Mouse (Mus musculus): ENCODE measurements around the gene Dner. TPM values are rescaled to one million over a fixed set of nuclear protein-coding genes. Genes with fewer than 3 reads are reported as not detected.
A peak's percentile ranks its signal among the peaks of the same experiment; 100 is the strongest.

The Dner gene
- polyA plus RNA-seq, 1 experiment from 2014 or later: not detected

- ATAC-seq (peak; percentile 84), DNase-seq (peak; percentile 35)
These were observed 26.8 kb upstream of the Dner start for GRCm38 (mm10) chr1:84722841-84723240.

GRCm38 (mm10) chr1:84722371-84722770 lies 26.4 kb upstream of the Dner start:
- 60% methylated on average over 3 of the region's 3 CpGs for WGBS (ENCODE audit: insufficient replicate concordance)
- no peaks in the 10 kb centered on the region for H3K27me3 ChIP-seq (ENCODE audit: insufficient read depth, low read length)

More at GRCm38 (mm10) chr1:84722841-84723240, 26.8 kb upstream of the Dner start:
- peaks cover 12% of the 10 kb centered on the region for H3K4me1 ChIP-seq (ENCODE audit: insufficient read depth)
- peak overlapping the region; percentile 22; the same call in 1 of the 2 replicates for H3K27ac ChIP-seq (ENCODE audit: low read depth)
- no peak overlapping the region for H3K9ac ChIP-seq (replicated peaks)
- H3K4me3 ChIP-seq (ENCODE audit: low read depth, low read length): no peak overlapping the region
- no peaks in the 10 kb centered on the region for H3K27me3 ChIP-seq (ENCODE audit: insufficient read depth, low read length)
- TF ChIP-seq EP300 (IDR thresholded peaks at IDR 0.05; ENCODE audit: low read depth) (0 out of 2 replicates have a peak, but pooled peaks have one; percentile 2), CTCF (IDR thresholded peaks at IDR 0.05; ENCODE audit: low read depth) (no peak)
- H3K4me2 ChIP-seq (ENCODE audit: low read depth, low read length): no peak overlapping the region
- H3K36me3 ChIP-seq (replicated peaks; ENCODE audit: insufficient read depth, low read length): peaks cover 37% of the 10 kb centered on the region
- no peaks in the 10 kb centered on the region for H3K9me3 ChIP-seq (ENCODE audit: low read length)

GRCm38 (mm10) chr1:84721942-84722341 lies 25.9 kb upstream of the Dner start:
- Histone ChIP-seq H3K27me3 (ENCODE audit: insufficient read depth, low read length) (no peaks in the 10 kb centered on the region), H3K4me3 (ENCODE audit: low read depth, low read length) (no peak overlapping the region), H3K9me3 (ENCODE audit: low read length) (no peaks in the 10 kb centered on the region), H3K9ac (replicated peaks) (no peak overlapping the region), H3K4me1 (ENCODE audit: insufficient read depth) (peaks cover 12% of the 10 kb centered on the region), H3K36me3 (replicated peaks; ENCODE audit: insufficient read depth, low read length) (peaks cover 31% of the 10 kb centered on the region), H3K27ac (ENCODE audit: low read depth) (no peak overlapping the region), H3K4me2 (ENCODE audit: low read depth, low read length) (no peak overlapping the region)
- 70% methylated on average over 3 of the region's 3 CpGs for WGBS (ENCODE audit: insufficient replicate concordance)
- ATAC-seq (peak; percentile 38), DNase-seq (no peak)
- TF ChIP-seq EP300 (IDR thresholded peaks at IDR 0.05; ENCODE audit: low read depth) (no peak), CTCF (IDR thresholded peaks at IDR 0.05; ENCODE audit: low read depth) (no peak)

More at GRCm38 (mm10) chr1:84722371-84722770, 26.4 kb upstream of the Dner start:
- Histone ChIP-seq H3K4me3 (ENCODE audit: low read depth, low read length) (no peak overlapping the region), H3K4me2 (ENCODE audit: low read depth, low read length) (no peak overlapping the region), H3K4me1 (ENCODE audit: insufficient read depth) (peaks cover 12% of the 10 kb centered on the region), H3K36me3 (replicated peaks; ENCODE audit: insufficient read depth, low read length) (peaks cover 32% of the 10 kb centered on the region), H3K27ac (ENCODE audit: low read depth) (no peak overlapping the region; the same call in 1 of the 2 replicates), H3K9ac (replicated peaks) (no peak overlapping the region), H3K9me3 (ENCODE audit: low read length) (no peaks in the 10 kb centered on the region)
- TF ChIP-seq EP300 (IDR thresholded peaks at IDR 0.05; ENCODE audit: low read depth) (no peak), CTCF (IDR thresholded peaks at IDR 0.05; ENCODE audit: low read depth) (no peak)
- ATAC-seq (peak; percentile 88), DNase-seq (no peak)

GRCm38 (mm10) chr1:84709810-84710785 lies 14.1 kb upstream of the Dner start:
- no peak overlapping the region for H3K4me2 ChIP-seq (ENCODE audit: low read depth, low read length)
- no peak overlapping the region for H3K27ac ChIP-seq (ENCODE audit: low read depth)
- no peak overlapping the region for H3K4me3 ChIP-seq (ENCODE audit: low read depth, low read length)
- H3K9me3 ChIP-seq (ENCODE audit: low read length): no peaks in the 10 kb centered on the region
- no peaks in the 10 kb centered on the region for H3K27me3 ChIP-seq (ENCODE audit: insufficient read depth, low read length)
- H3K36me3 ChIP-seq (replicated peaks; ENCODE audit: insufficient read depth, low read length): no peaks in the 10 kb centered on the region
- no peak for ATAC-seq
- H3K9ac ChIP-seq (replicated peaks): no peak overlapping the region
- H3K4me1 ChIP-seq (ENCODE audit: insufficient read depth): no peaks in the 10 kb centered on the region
- 15% methylated on average over 31 of the region's 31 CpGs for WGBS (ENCODE audit: insufficient replicate concordance)
- TF ChIP-seq EP300 (IDR thresholded peaks at IDR 0.05; ENCODE audit: low read depth): no peak
- no peak for TF ChIP-seq CTCF (IDR thresholded peaks at IDR 0.05; ENCODE audit: low read depth)
- no peak for DNase-seq

GRCm38 (mm10) chr1:84709406-84709805 lies 13.4 kb upstream of the Dner start:
- Histone ChIP-seq H3K9ac (replicated peaks) (no peak overlapping the region), H3K36me3 (replicated peaks; ENCODE audit: insufficient read depth, low read length) (no peaks in the 10 kb centered on the region), H3K4me1 (ENCODE audit: insufficient read depth) (no peaks in the 10 kb centered on the region), H3K4me2 (ENCODE audit: low read depth, low read length) (no peak overlapping the region), H3K9me3 (ENCODE audit: low read length) (no peaks in the 10 kb centered on the region), H3K27me3 (ENCODE audit: insufficient read depth, low read length) (no peaks in the 10 kb centered on the region), H3K27ac (ENCODE audit: low read depth) (no peak overlapping the region), H3K4me3 (ENCODE audit: low read depth, low read length) (no peak overlapping the region)
- 33% methylated on average over 5 of the region's 5 CpGs for WGBS (ENCODE audit: insufficient replicate concordance)
- ATAC-seq (no peak), DNase-seq (no peak)
- TF ChIP-seq CTCF (IDR thresholded peaks at IDR 0.05; ENCODE audit: low read depth): no peak
- no peak for TF ChIP-seq EP300 (IDR thresholded peaks at IDR 0.05; ENCODE audit: low read depth)

GRCm38 (mm10) chr1:84700254-84700653 lies 4.2 kb upstream of the Dner start:
- DNase-seq: no peak

More at GRCm38 (mm10) chr1:84700254-84700653, 4.2 kb upstream of the Dner start:
- Histone ChIP-seq H3K9me3 (ENCODE audit: low read length) (no peaks in the 10 kb centered on the region), H3K27ac (ENCODE audit: low read depth) (no peak overlapping the region), H3K9ac (replicated peaks) (no peak overlapping the region), H3K4me1 (ENCODE audit: insufficient read depth) (peaks cover 5% of the 10 kb centered on the region), H3K36me3 (replicated peaks; ENCODE audit: insufficient read depth, low read length) (no peaks in the 10 kb centered on the region), H3K4me3 (ENCODE audit: low read depth, low read length) (no peak overlapping the region), H3K4me2 (ENCODE audit: low read depth, low read length) (no peak overlapping the region), H3K27me3 (ENCODE audit: insufficient read depth, low read length) (peaks cover 15% of the 10 kb centered on the region)
- ATAC-seq: no peak
- WGBS (ENCODE audit: insufficient replicate concordance): 94% methylated on average over 6 of the region's 6 CpGs
- TF ChIP-seq EP300 (IDR thresholded peaks at IDR 0.05; ENCODE audit: low read depth): no peak
- no peak for TF ChIP-seq CTCF (IDR thresholded peaks at IDR 0.05; ENCODE audit: low read depth)
